Mouse (Mus musculus): ENCODE results near the gene 2810006K23Rik. TPM values are rescaled to one million over a fixed set of nuclear protein-coding genes. Genes with fewer than 3 reads are reported as not detected.
"Not testable (repeated sequence)": the region's sequence is repeated elsewhere in the genome, so short reads cannot be mapped to it uniquely, and the experiment has no call there.

Gene 2810006K23Rik
- polyA plus RNA-seq, 1 experiment from 2014 or later, result 17.4 TPM

GRCm38 (mm10) chr5:124353011-124353725, 25.3 kb downstream of the 2810006K23Rik start:
- Histone ChIP-seq H3K9ac (replicated peaks; ENCODE audit: low read depth, low read length) (peak overlapping the region; percentile 93), H3K4me2 (ENCODE audit: low read length) (peak overlapping the region; percentile 91), H3K4me1 (replicated peaks; ENCODE audit: control insufficient read depth, insufficient read depth, low read length) (peaks cover 38% of the 10 kb centered on the region), H3K9me3 (ENCODE audit: control insufficient read depth, low read length) (no peaks in the 10 kb centered on the region), H3K27me3 (replicated peaks; ENCODE audit: control insufficient read depth, insufficient read depth, low read length) (no peaks in the 10 kb centered on the region), H3K27ac (ENCODE audit: low read length) (peak overlapping the region; percentile 99), H3K36me3 (ENCODE audit: control insufficient read depth, insufficient read depth) (peaks cover 10% of the 10 kb centered on the region), H3K4me3 (replicated peaks; ENCODE audit: low read length) (peak overlapping the region; percentile 76)
- ATAC-seq, result no peak
- under 1% methylated on average over 32 of the region's 32 CpGs for WGBS

GRCm38 (mm10) chr5:124353726-124354547, 26.0 kb downstream of the 2810006K23Rik start:
- peak overlapping the region; percentile 93 for H3K9ac ChIP-seq (replicated peaks; ENCODE audit: low read depth, low read length)
- H3K4me1 ChIP-seq (replicated peaks; ENCODE audit: control insufficient read depth, insufficient read depth, low read length), result peaks cover 38% of the 10 kb centered on the region
- peak overlapping the region; percentile 76 for H3K4me3 ChIP-seq (replicated peaks; ENCODE audit: low read length)
- peaks cover 4% of the 10 kb centered on the region; the same call in 1 of the 2 replicates for H3K36me3 ChIP-seq (ENCODE audit: control insufficient read depth, insufficient read depth)
- 0 out of 2 replicates have a peak, but pooled peaks have one; percentile 4 for ATAC-seq
- WGBS, result under 1% methylated on average over 69 of the region's 132 CpGs
- peak overlapping the region; percentile 91 for H3K4me2 ChIP-seq (ENCODE audit: low read length)
- H3K9me3 ChIP-seq (ENCODE audit: control insufficient read depth, low read length), result no peaks in the 10 kb centered on the region
- peak overlapping the region; percentile 99 for H3K27ac ChIP-seq (ENCODE audit: low read length)
- H3K27me3 ChIP-seq (replicated peaks; ENCODE audit: control insufficient read depth, insufficient read depth, low read length), result no peaks in the 10 kb centered on the region

- under 1% methylated on average over 34 of the region's 60 CpGs for WGBS
- Histone ChIP-seq H3K36me3 (ENCODE audit: control insufficient read depth, insufficient read depth) (no peaks in the 10 kb centered on the region), H3K27me3 (replicated peaks; ENCODE audit: control insufficient read depth, insufficient read depth, low read length) (no peaks in the 10 kb centered on the region), H3K27ac (ENCODE audit: low read length) (peak overlapping the region; percentile 89), H3K4me1 (replicated peaks; ENCODE audit: control insufficient read depth, insufficient read depth, low read length) (peaks cover 29% of the 10 kb centered on the region), H3K9me3 (ENCODE audit: control insufficient read depth, low read length) (no peaks in the 10 kb centered on the region), H3K4me3 (replicated peaks; ENCODE audit: low read length) (peak overlapping the region; percentile 76), H3K9ac (replicated peaks; ENCODE audit: low read depth, low read length) (peak overlapping the region; percentile 93), H3K4me2 (ENCODE audit: low read length) (peak overlapping the region; percentile 65)
- ATAC-seq, result peak; percentile 37
Measured at GRCm38 (mm10) chr5:124354574-124355424, 26.9 kb downstream of the 2810006K23Rik start.

GRCm38 (mm10) chr5:124355425-124355959, 27.6 kb downstream of the 2810006K23Rik start:
- Histone ChIP-seq H3K9ac (replicated peaks; ENCODE audit: low read depth, low read length) (peak overlapping the region; percentile 93), H3K9me3 (ENCODE audit: control insufficient read depth, low read length) (no peaks in the 10 kb centered on the region), H3K27me3 (replicated peaks; ENCODE audit: control insufficient read depth, insufficient read depth, low read length) (no peaks in the 10 kb centered on the region), H3K4me2 (ENCODE audit: low read length) (peak overlapping the region; percentile 65), H3K4me3 (replicated peaks; ENCODE audit: low read length) (peak overlapping the region; percentile 76), H3K4me1 (replicated peaks; ENCODE audit: control insufficient read depth, insufficient read depth, low read length) (peaks cover 25% of the 10 kb centered on the region), H3K27ac (ENCODE audit: low read length) (peak overlapping the region; percentile 89), H3K36me3 (ENCODE audit: control insufficient read depth, insufficient read depth) (no peaks in the 10 kb centered on the region)
- 0% methylated on average over 12 of the region's 12 CpGs for WGBS
- no peak for ATAC-seq

- no peak overlapping the region for H3K27ac ChIP-seq (ENCODE audit: low read length)
- no peaks in the 10 kb centered on the region for H3K27me3 ChIP-seq (replicated peaks; ENCODE audit: control insufficient read depth, insufficient read depth, low read length)
- no peak overlapping the region for H3K9ac ChIP-seq (replicated peaks; ENCODE audit: low read depth, low read length)
- WGBS, result 40% methylated on average over 3 of the region's 3 CpGs
- ATAC-seq, result no peak
- H3K9me3 ChIP-seq (ENCODE audit: control insufficient read depth, low read length), result no peaks in the 10 kb centered on the region
- no peak overlapping the region for H3K4me2 ChIP-seq (ENCODE audit: low read length)
- H3K4me3 ChIP-seq (replicated peaks; ENCODE audit: low read length), result no peak overlapping the region
- H3K36me3 ChIP-seq (ENCODE audit: control insufficient read depth, insufficient read depth), result no peaks in the 10 kb centered on the region
- peaks cover 15% of the 10 kb centered on the region for H3K4me1 ChIP-seq (replicated peaks; ENCODE audit: control insufficient read depth, insufficient read depth, low read length)
Measured at GRCm38 (mm10) chr5:124356695-124357094, 28.8 kb downstream of the 2810006K23Rik start.

GRCm38 (mm10) chr5:124359641-124360040, 31.8 kb downstream of the 2810006K23Rik start:
- Histone ChIP-seq H3K36me3 (ENCODE audit: control insufficient read depth, insufficient read depth) (no peaks in the 10 kb centered on the region), H3K27me3 (replicated peaks; ENCODE audit: control insufficient read depth, insufficient read depth, low read length) (no peaks in the 10 kb centered on the region), H3K4me1 (replicated peaks; ENCODE audit: control insufficient read depth, insufficient read depth, low read length) (peaks cover 8% of the 10 kb centered on the region; the same call in 1 of the 2 replicates), H3K4me2 (ENCODE audit: low read length) (no peak overlapping the region), H3K9me3 (ENCODE audit: control insufficient read depth, low read length) (no peaks in the 10 kb centered on the region), H3K27ac (ENCODE audit: low read length) (no peak overlapping the region), H3K4me3 (replicated peaks; ENCODE audit: low read length) (no peak overlapping the region), H3K9ac (replicated peaks; ENCODE audit: low read depth, low read length) (no peak overlapping the region)
- 81% methylated on average over 2 of the region's 2 CpGs for WGBS
- ATAC-seq, result no peak

- H3K27me3 ChIP-seq (replicated peaks; ENCODE audit: control insufficient read depth, insufficient read depth, low read length); H3K4me1 ChIP-seq (replicated peaks; ENCODE audit: control insufficient read depth, insufficient read depth, low read length); H3K9me3 ChIP-seq (ENCODE audit: control insufficient read depth, low read length); H3K4me2 ChIP-seq (ENCODE audit: low read length); H3K9ac ChIP-seq (replicated peaks; ENCODE audit: low read depth, low read length); ATAC-seq; H3K36me3 ChIP-seq (ENCODE audit: control insufficient read depth, insufficient read depth); H3K4me3 ChIP-seq (replicated peaks; ENCODE audit: low read length): not testable (repeated sequence)
- peak within 1 kb of the TSS; percentile 71 for H3K27ac ChIP-seq (ENCODE audit: low read length)
- WGBS, result 90% methylated on average over 5 of the region's 5 CpGs
Measured at GRCm38 (mm10) chr5:124362982-124363381, 35.1 kb downstream of the 2810006K23Rik start, which contains the start of gene Cdk2ap1. TSS of gene Cdk2ap1 (minus strand) at chr5:124363082.

- H3K27ac ChIP-seq (ENCODE audit: low read length), result peak overlapping the region; percentile 71
Measured at GRCm38 (mm10) chr5:124364173-124364918, 36.5 kb downstream of the 2810006K23Rik start.

More at GRCm38 (mm10) chr5:124364173-124364918, 36.5 kb downstream of the 2810006K23Rik start:
- Histone ChIP-seq H3K4me2 (ENCODE audit: low read length) (no peak overlapping the region), H3K4me1 (replicated peaks; ENCODE audit: control insufficient read depth, insufficient read depth, low read length) (peaks cover 2% of the 10 kb centered on the region; the same call in 1 of the 2 replicates), H3K4me3 (replicated peaks; ENCODE audit: low read length) (no peak overlapping the region), H3K9ac (replicated peaks; ENCODE audit: low read depth, low read length) (no peak overlapping the region), H3K36me3 (ENCODE audit: control insufficient read depth, insufficient read depth) (peaks cover 4% of the 10 kb centered on the region; the same call in 1 of the 2 replicates), H3K27me3 (replicated peaks; ENCODE audit: control insufficient read depth, insufficient read depth, low read length) (no peaks in the 10 kb centered on the region), H3K9me3 (ENCODE audit: control insufficient read depth, low read length) (no peaks in the 10 kb centered on the region)
- 0 out of 2 replicates have a peak, but pooled peaks have one; percentile 43 for ATAC-seq
- 74% methylated on average over 6 of the region's 6 CpGs for WGBS

Measured in forebrain, embryonic 16.5 days (tissue).